Mouse (Mus musculus): ENCODE results near the gene Glud1. TPM values are rescaled to one million over a fixed set of nuclear protein-coding genes. Genes with fewer than 3 reads are reported as not detected.

The Glud1 gene
- total RNA-seq (2014; rRNA removed) (243 and 272 TPM in 2 replicates), polyA plus RNA-seq (2015; fragmentation: Nextera tagmentation; extraction: Ambion mirVana) (143 and 153 TPM in 2 replicates)

GRCm38 (mm10) chr14:34310234-34310965 is at the start of gene Glud1, which contains the start of gene Shld2:
Gene Glud1 (plus strand): TSS chr14:34310727.
Gene Shld2 (minus strand): TSS chr14:34310493.
- Histone ChIP-seq H3K4me3 (ENCODE audit: low read length) (peak within 1 kb of the TSS; percentile 82), H3K27ac (peak within 1 kb of the TSS; percentile 93), H3K27me3 (ENCODE audit: insufficient read depth, low read length) (no peaks in the 10 kb centered on the region), H3K4me2 (ENCODE audit: low read depth, low read length) (peak within 1 kb of the TSS; percentile 72), H3K36me3 (ENCODE audit: insufficient read depth, low read length) (no peaks in the 10 kb centered on the region), H3K4me1 (ENCODE audit: insufficient read depth, low read length) (no peaks in the 10 kb centered on the region), H3K9ac (replicated peaks; ENCODE audit: low read length) (peak within 1 kb of the TSS; percentile 97), H3K9me3 (ENCODE audit: low read length) (no peaks in the 10 kb centered on the region)
- WGBS, result 2% methylated on average over 77 of the region's 100 CpGs
- DNase-seq (ENCODE audit: low spot score) (peak; percentile 96), ATAC-seq (peak; percentile 97)
- no peak for TF ChIP-seq CTCF (IDR thresholded peaks at IDR 0.05; ENCODE audit: low read depth)

GRCm38 (mm10) chr14:34268046-34268445 is 42.5 kb upstream of the Glud1 start:
- Histone ChIP-seq H3K27ac (no peak overlapping the region), H3K4me3 (ENCODE audit: low read length) (no peak overlapping the region), H3K9ac (replicated peaks; ENCODE audit: low read length) (no peak overlapping the region), H3K36me3 (ENCODE audit: insufficient read depth, low read length) (no peaks in the 10 kb centered on the region), H3K4me2 (ENCODE audit: low read depth, low read length) (no peak overlapping the region), H3K9me3 (ENCODE audit: low read length) (no peaks in the 10 kb centered on the region), H3K27me3 (ENCODE audit: insufficient read depth, low read length) (no peaks in the 10 kb centered on the region), H3K4me1 (ENCODE audit: insufficient read depth, low read length) (no peaks in the 10 kb centered on the region)
- TF ChIP-seq CTCF (IDR thresholded peaks at IDR 0.05; ENCODE audit: low read depth), result no peak
- 80% methylated on average over 9 of the region's 9 CpGs for WGBS
- ATAC-seq, result no peak
- DNase-seq (ENCODE audit: low spot score), result no peak

- no peak overlapping the region for H3K27ac ChIP-seq
- H3K4me1 ChIP-seq (ENCODE audit: insufficient read depth, low read length), result no peaks in the 10 kb centered on the region
- H3K4me3 ChIP-seq (ENCODE audit: low read length), result no peak overlapping the region
- peak; percentile 60 for DNase-seq (ENCODE audit: low spot score)
- no peaks in the 10 kb centered on the region for H3K36me3 ChIP-seq (ENCODE audit: insufficient read depth, low read length)
- WGBS, result 49% methylated on average over 2 of the region's 2 CpGs
- TF ChIP-seq CTCF (IDR thresholded peaks at IDR 0.05; ENCODE audit: low read depth), result peak; percentile 71
- ATAC-seq, result no peak
- no peak overlapping the region for H3K9ac ChIP-seq (replicated peaks; ENCODE audit: low read length)
- no peak overlapping the region for H3K4me2 ChIP-seq (ENCODE audit: low read depth, low read length)
- no peaks in the 10 kb centered on the region for H3K9me3 ChIP-seq (ENCODE audit: low read length)
- H3K27me3 ChIP-seq (ENCODE audit: insufficient read depth, low read length), result no peaks in the 10 kb centered on the region
Measured at GRCm38 (mm10) chr14:34273280-34273679, 37.2 kb upstream of the Glud1 start.

- 96% methylated on average over 3 of the region's 3 CpGs for WGBS
- no peaks in the 10 kb centered on the region for H3K36me3 ChIP-seq (ENCODE audit: insufficient read depth, low read length)
Measured at GRCm38 (mm10) chr14:34274141-34274540, 36.4 kb upstream of the Glud1 start.

GRCm38 (mm10) chr14:34275225-34275624 is 35.3 kb upstream of the Glud1 start:
- Histone ChIP-seq H3K9me3 (ENCODE audit: low read length) (no peaks in the 10 kb centered on the region), H3K4me2 (ENCODE audit: low read depth, low read length) (no peak overlapping the region), H3K4me1 (ENCODE audit: insufficient read depth, low read length) (no peaks in the 10 kb centered on the region), H3K27ac (no peak overlapping the region), H3K9ac (replicated peaks; ENCODE audit: low read length) (no peak overlapping the region), H3K4me3 (ENCODE audit: low read length) (no peak overlapping the region), H3K27me3 (ENCODE audit: insufficient read depth, low read length) (no peaks in the 10 kb centered on the region), H3K36me3 (ENCODE audit: insufficient read depth, low read length) (no peaks in the 10 kb centered on the region)
- no peak for TF ChIP-seq CTCF (IDR thresholded peaks at IDR 0.05; ENCODE audit: low read depth)
- WGBS, result 90% methylated on average over 4 of the region's 4 CpGs
- DNase-seq (ENCODE audit: low spot score) (no peak), ATAC-seq (no peak)

More at GRCm38 (mm10) chr14:34274141-34274540, 36.4 kb upstream of the Glud1 start:
- H3K9ac ChIP-seq (replicated peaks; ENCODE audit: low read length), result no peak overlapping the region
- no peak overlapping the region for H3K4me2 ChIP-seq (ENCODE audit: low read depth, low read length)
- no peaks in the 10 kb centered on the region for H3K9me3 ChIP-seq (ENCODE audit: low read length)
- TF ChIP-seq CTCF (IDR thresholded peaks at IDR 0.05; ENCODE audit: low read depth), result no peak
- no peaks in the 10 kb centered on the region for H3K27me3 ChIP-seq (ENCODE audit: insufficient read depth, low read length)
- no peak for ATAC-seq
- H3K27ac ChIP-seq, result no peak overlapping the region
- no peak for DNase-seq (ENCODE audit: low spot score)
- H3K4me3 ChIP-seq (ENCODE audit: low read length), result no peak overlapping the region
- H3K4me1 ChIP-seq (ENCODE audit: insufficient read depth, low read length), result no peaks in the 10 kb centered on the region

GRCm38 (mm10) chr14:34279726-34280125 is 30.8 kb upstream of the Glud1 start:
- DNase-seq (ENCODE audit: low spot score) (no peak), ATAC-seq (no peak)
- 71% methylated on average over 4 of the region's 4 CpGs for WGBS
- Histone ChIP-seq H3K4me3 (ENCODE audit: low read length) (no peak overlapping the region), H3K9me3 (ENCODE audit: low read length) (no peaks in the 10 kb centered on the region), H3K9ac (replicated peaks; ENCODE audit: low read length) (no peak overlapping the region), H3K27ac (no peak overlapping the region), H3K4me2 (ENCODE audit: low read depth, low read length) (no peak overlapping the region), H3K4me1 (ENCODE audit: insufficient read depth, low read length) (no peaks in the 10 kb centered on the region), H3K36me3 (ENCODE audit: insufficient read depth, low read length) (no peaks in the 10 kb centered on the region), H3K27me3 (ENCODE audit: insufficient read depth, low read length) (no peaks in the 10 kb centered on the region)
- TF ChIP-seq CTCF (IDR thresholded peaks at IDR 0.05; ENCODE audit: low read depth), result no peak

GRCm38 (mm10) chr14:34280798-34281197 is 29.7 kb upstream of the Glud1 start:
- H3K27me3 ChIP-seq (ENCODE audit: insufficient read depth, low read length), result no peaks in the 10 kb centered on the region
- no peak overlapping the region for H3K4me3 ChIP-seq (ENCODE audit: low read length)
- no peaks in the 10 kb centered on the region for H3K4me1 ChIP-seq (ENCODE audit: insufficient read depth, low read length)
- H3K27ac ChIP-seq, result no peak overlapping the region
- DNase-seq (ENCODE audit: low spot score) (no peak), ATAC-seq (no peak)
- H3K9me3 ChIP-seq (ENCODE audit: low read length), result no peaks in the 10 kb centered on the region
- no peak overlapping the region for H3K4me2 ChIP-seq (ENCODE audit: low read depth, low read length)
- no peaks in the 10 kb centered on the region for H3K36me3 ChIP-seq (ENCODE audit: insufficient read depth, low read length)
- H3K9ac ChIP-seq (replicated peaks; ENCODE audit: low read length), result no peak overlapping the region
- no peak for TF ChIP-seq CTCF (IDR thresholded peaks at IDR 0.05; ENCODE audit: low read depth)
- WGBS, result 91% methylated on average over 2 of the region's 2 CpGs

Data from hindbrain, postnatal 0 days (tissue).